Mouse (Mus musculus): Measurements from ENCODE around the gene Smyd3. TPM values are rescaled to one million over a fixed set of nuclear protein-coding genes. Genes with fewer than 3 reads are reported as not detected.

The Smyd3 gene
- total and polyA plus RNA-seq, 3 experiments: 3.5 to 19.4 (median 17.1) TPM

DNA sequence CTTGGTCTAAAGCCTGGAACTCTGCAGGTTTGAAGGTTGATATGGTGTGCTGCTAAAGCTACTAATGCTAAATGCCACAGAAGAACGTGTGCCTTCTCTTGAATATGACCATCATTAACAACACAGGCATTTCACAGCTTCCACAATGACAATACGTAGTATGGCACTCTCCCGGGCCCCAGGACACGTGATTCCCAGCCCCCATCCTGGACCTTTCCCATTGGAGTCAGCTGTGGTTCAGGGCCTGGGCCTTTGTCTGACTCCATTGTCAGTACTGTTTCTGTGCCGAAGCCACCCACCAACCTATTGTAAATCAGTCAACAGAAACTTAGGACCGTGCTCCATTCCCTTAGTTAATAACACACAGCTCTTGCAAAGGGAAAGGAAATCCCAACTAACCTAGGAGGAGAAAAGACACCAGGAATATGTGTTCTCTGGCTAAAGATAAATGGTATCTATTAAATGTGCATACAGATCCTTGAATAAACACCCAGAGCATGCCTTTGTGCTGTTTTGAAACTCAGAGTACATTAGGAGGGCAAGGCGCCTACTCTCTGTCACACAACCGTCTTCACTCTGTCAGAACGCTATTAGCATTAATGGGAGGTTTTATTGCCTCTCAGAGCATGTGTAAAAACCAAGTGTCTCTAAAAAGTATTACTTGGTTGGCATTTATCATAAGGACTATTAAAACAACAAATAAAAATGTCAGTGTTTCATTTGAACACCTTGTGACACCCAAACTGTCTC lies 397.4 kb downstream of the Smyd3 start:
- Histone ChIP-seq H3K27me3 (ENCODE audit: insufficient read depth, low read length) (peaks cover 2% of the 10 kb centered on the region), H3K9me3 (replicated peaks) (no peaks in the 10 kb centered on the region), H3K4me1 (ENCODE audit: insufficient read depth, low read depth, low read length) (no peaks in the 10 kb centered on the region), H3K36me3 (replicated peaks) (no peaks in the 10 kb centered on the region), H3K4me3 (ENCODE audit: low read depth, low read length) (no peak overlapping the region)
- DNase-seq (ENCODE audit: low spot score): no peak
- TF ChIP-seq GATA2 (IDR thresholded peaks at IDR 0.05; ENCODE audit: borderline replicate concordance, low read depth, low read length) (no peak), GATA1 (IDR thresholded peaks at IDR 0.05; ENCODE audit: borderline replicate concordance, low read length) (no peak), CTCF (IDR thresholded peaks at IDR 0.05; ENCODE audit: low read depth, low read length) (no peak), POLR2AphosphoS5 (IDR thresholded peaks at IDR 0.05; ENCODE audit: insufficient replicate concordance, low read depth, low read length) (no peak), TAL1 (conservative IDR thresholded peaks at IDR 0.05; ENCODE audit: low read depth, low read length) (no peak)
- no peak for ATAC-seq (ENCODE audit: extremely low read depth, insufficient number of reproducible peaks, low FRiP score, poor library complexity, severe bottlenecking)

DNA sequence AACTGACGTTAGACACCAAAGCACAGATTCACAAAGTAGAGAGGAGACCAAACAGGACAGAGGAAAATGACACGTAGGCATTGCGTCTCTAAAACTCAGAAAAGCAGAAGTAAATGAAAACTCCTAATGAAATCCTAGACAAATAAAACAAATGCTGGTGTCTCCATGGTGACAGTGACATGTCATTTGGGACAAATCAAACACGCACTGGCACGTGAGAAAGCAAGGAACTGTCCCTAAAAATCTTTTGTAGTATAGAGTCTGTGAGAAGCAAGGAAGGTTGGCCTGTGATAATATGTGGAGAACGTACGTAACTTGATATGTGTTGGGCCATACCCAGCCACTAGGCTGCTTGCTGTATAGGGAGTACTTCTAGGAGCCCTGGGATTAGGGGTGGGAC lies 399.2 kb downstream of the Smyd3 start:
- H3K36me3 ChIP-seq (replicated peaks): no peaks in the 10 kb centered on the region
- ATAC-seq (ENCODE audit: extremely low read depth, insufficient number of reproducible peaks, low FRiP score, poor library complexity, severe bottlenecking) (no peak), DNase-seq (ENCODE audit: low spot score) (no peak)
- no peak overlapping the region for H3K4me3 ChIP-seq (ENCODE audit: low read depth, low read length)
- TF ChIP-seq CTCF (IDR thresholded peaks at IDR 0.05; ENCODE audit: low read depth, low read length) (no peak), GATA2 (IDR thresholded peaks at IDR 0.05; ENCODE audit: borderline replicate concordance, low read depth, low read length) (no peak), POLR2AphosphoS5 (IDR thresholded peaks at IDR 0.05; ENCODE audit: insufficient replicate concordance, low read depth, low read length) (no peak), TAL1 (conservative IDR thresholded peaks at IDR 0.05; ENCODE audit: low read depth, low read length) (no peak), GATA1 (IDR thresholded peaks at IDR 0.05; ENCODE audit: borderline replicate concordance, low read length) (no peak)
- no peaks in the 10 kb centered on the region for H3K27me3 ChIP-seq (ENCODE audit: insufficient read depth, low read length)
- H3K4me1 ChIP-seq (ENCODE audit: insufficient read depth, low read depth, low read length): no peaks in the 10 kb centered on the region
- H3K9me3 ChIP-seq (replicated peaks): 0 out of 2 replicates have a peak, but pooled peaks cover 5% of the 10 kb centered on the region

DNA sequence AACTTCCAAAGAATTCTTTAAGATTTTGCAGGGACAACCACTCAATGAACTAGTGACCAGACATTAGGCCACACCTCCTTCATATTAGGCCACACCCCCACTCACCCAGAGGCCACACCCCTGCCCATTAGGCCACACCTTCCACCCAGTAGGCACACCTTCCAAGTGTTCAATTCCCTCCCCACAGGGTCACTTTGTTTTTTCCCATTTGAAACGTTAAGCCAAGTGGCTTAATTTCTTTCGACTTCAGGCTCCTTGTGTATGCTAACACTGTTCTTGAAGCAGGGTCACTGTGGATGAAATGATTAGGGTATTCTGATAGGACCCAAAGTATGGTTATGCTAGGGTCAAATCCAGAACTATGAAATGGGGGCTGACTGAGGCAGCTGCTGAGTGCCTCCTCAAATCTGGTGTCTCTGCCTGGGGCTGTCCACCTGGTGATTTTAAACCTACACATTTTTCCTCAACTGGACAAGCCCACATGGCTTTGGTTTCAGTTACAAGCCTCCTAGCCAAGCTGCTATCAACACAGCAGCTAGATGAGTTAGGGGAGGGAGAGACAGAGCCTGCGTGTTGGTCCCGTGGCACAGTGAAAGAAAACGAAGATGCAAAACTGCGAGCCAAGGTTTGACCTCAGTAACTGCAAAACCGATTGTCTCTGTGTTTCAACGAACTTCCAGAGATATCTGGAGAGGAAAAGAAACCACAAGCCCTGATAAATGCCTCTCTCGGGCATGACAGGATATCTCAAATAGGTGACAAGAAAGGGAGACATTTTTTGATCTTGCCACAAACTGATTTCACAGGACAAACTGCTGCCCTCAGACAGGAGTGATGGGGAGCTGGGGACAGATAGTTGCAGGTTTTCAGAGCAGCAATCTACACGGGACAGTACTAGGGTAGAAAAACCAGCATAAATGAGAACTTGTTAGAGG lies 400.8 kb downstream of the Smyd3 start:
- DNase-seq (ENCODE audit: low spot score) (no peak), ATAC-seq (ENCODE audit: extremely low read depth, insufficient number of reproducible peaks, low FRiP score, poor library complexity, severe bottlenecking) (no peak)
- TF ChIP-seq TAL1 (conservative IDR thresholded peaks at IDR 0.05; ENCODE audit: low read depth, low read length): no peak
- TF ChIP-seq POLR2AphosphoS5 (IDR thresholded peaks at IDR 0.05; ENCODE audit: insufficient replicate concordance, low read depth, low read length): no peak
- no peak for TF ChIP-seq GATA2 (IDR thresholded peaks at IDR 0.05; ENCODE audit: borderline replicate concordance, low read depth, low read length)
- no peak for TF ChIP-seq CTCF (IDR thresholded peaks at IDR 0.05; ENCODE audit: low read depth, low read length)
- TF ChIP-seq GATA1 (IDR thresholded peaks at IDR 0.05; ENCODE audit: borderline replicate concordance, low read length): no peak
- 0 out of 2 replicates have a peak, but pooled peaks cover 5% of the 10 kb centered on the region for H3K9me3 ChIP-seq (replicated peaks)
- no peaks in the 10 kb centered on the region for H3K4me1 ChIP-seq (ENCODE audit: insufficient read depth, low read depth, low read length)
- no peaks in the 10 kb centered on the region for H3K36me3 ChIP-seq (replicated peaks)
- H3K27me3 ChIP-seq (ENCODE audit: insufficient read depth, low read length): no peaks in the 10 kb centered on the region
- H3K4me3 ChIP-seq (ENCODE audit: low read depth, low read length): no peak overlapping the region

DNA sequence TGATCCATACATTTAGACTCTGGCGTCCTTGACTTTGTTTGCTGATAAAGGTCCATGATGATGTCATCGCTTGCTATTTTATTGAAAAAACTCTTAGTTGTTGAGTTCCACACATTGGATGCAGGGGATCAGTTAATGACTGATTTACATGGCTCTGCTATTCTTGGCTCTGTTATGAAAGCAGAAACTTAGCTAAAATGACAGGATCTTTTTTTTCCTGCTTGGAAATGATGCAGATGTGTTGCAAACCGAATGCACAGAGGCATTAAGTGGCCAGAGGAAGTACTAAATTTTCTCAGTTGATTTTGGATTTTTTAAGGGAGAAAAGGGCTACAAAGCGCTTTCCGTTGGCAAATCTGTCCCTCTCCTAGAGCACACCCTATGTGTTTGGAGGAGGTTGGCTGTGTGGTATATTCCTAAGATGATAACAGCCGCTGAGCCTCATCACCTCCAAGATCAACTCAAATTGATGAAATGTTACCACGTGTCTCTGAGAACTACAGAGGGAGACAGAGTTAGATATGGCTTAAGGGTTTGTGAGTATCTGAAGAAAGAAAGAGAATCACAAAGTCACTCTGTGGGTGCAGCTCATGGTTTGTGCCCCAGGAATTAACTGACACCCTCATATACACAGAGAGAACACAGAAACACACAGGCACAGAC lies 402.9 kb downstream of the Smyd3 start:
- no peaks in the 10 kb centered on the region for H3K4me1 ChIP-seq (ENCODE audit: insufficient read depth, low read depth, low read length)
- 0 out of 2 replicates have a peak, but pooled peaks cover 7% of the 10 kb centered on the region for H3K9me3 ChIP-seq (replicated peaks)
- H3K36me3 ChIP-seq (replicated peaks): no peaks in the 10 kb centered on the region
- no peak for TF ChIP-seq POLR2AphosphoS5 (IDR thresholded peaks at IDR 0.05; ENCODE audit: insufficient replicate concordance, low read depth, low read length)
- ATAC-seq (ENCODE audit: extremely low read depth, insufficient number of reproducible peaks, low FRiP score, poor library complexity, severe bottlenecking) (no peak), DNase-seq (ENCODE audit: low spot score) (no peak)
- H3K27me3 ChIP-seq (ENCODE audit: insufficient read depth, low read length): no peaks in the 10 kb centered on the region
- H3K4me3 ChIP-seq (ENCODE audit: low read depth, low read length): no peak overlapping the region

DNA sequence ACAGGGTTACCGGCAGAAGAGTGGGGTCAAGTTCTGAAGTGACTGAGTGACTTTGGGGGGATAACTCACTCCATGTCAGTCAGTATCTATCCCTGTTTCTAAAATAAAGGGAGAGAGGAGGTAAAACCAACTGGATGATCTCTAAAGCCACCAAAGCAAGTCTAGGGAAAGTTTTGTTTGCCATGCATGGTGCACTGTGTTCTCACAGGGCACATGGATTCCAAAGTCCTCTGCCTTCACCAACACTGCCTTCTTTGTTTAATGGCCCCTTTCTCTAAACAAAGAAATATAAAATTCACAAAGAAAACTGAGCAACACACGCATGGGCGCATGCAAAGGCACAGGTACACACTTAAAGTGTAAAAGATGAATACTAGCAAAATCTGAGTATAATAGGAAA lies 403.5 kb downstream of the Smyd3 start:
- H3K36me3 ChIP-seq (replicated peaks): no peaks in the 10 kb centered on the region
- no peak overlapping the region for H3K4me3 ChIP-seq (ENCODE audit: low read depth, low read length)
- H3K4me1 ChIP-seq (ENCODE audit: insufficient read depth, low read depth, low read length): no peaks in the 10 kb centered on the region
- H3K27me3 ChIP-seq (ENCODE audit: insufficient read depth, low read length): no peaks in the 10 kb centered on the region
- H3K9me3 ChIP-seq (replicated peaks): 0 out of 2 replicates have a peak, but pooled peaks cover 7% of the 10 kb centered on the region
- ATAC-seq (ENCODE audit: extremely low read depth, insufficient number of reproducible peaks, low FRiP score, poor library complexity, severe bottlenecking) (no peak), DNase-seq (ENCODE audit: low spot score) (no peak)
- TF ChIP-seq GATA1 (IDR thresholded peaks at IDR 0.05; ENCODE audit: borderline replicate concordance, low read length): no peak
- no peak for TF ChIP-seq GATA2 (IDR thresholded peaks at IDR 0.05; ENCODE audit: borderline replicate concordance, low read depth, low read length)

DNA sequence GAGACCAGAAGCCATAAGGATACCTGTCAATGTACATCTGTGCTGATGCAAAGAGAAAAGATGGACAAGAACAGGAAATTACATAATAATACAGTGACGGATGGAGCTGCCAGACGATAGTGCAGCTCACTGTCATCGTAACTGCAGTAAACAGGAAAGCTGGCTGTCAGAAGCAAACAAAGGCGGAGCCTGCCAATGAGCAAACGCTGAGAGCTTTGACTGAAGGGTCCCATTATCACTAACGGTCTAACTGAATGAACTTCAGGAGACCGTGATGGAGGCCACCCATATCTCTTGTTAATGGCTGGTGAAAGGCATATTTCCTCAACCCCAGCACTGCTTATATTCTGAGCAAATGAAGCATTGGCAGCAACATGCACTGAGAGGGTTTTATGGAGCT lies 409.1 kb downstream of the Smyd3 start:
- Histone ChIP-seq H3K9me3 (replicated peaks) (0 out of 2 replicates have a peak, but pooled peaks cover 5% of the 10 kb centered on the region), H3K4me3 (ENCODE audit: low read depth, low read length) (no peak overlapping the region), H3K4me1 (ENCODE audit: insufficient read depth, low read depth, low read length) (no peaks in the 10 kb centered on the region), H3K36me3 (replicated peaks) (no peaks in the 10 kb centered on the region), H3K27me3 (ENCODE audit: insufficient read depth, low read length) (no peaks in the 10 kb centered on the region)
- TF ChIP-seq GATA1 (IDR thresholded peaks at IDR 0.05; ENCODE audit: borderline replicate concordance, low read length): no peak
- no peak for TF ChIP-seq CTCF (IDR thresholded peaks at IDR 0.05; ENCODE audit: low read depth, low read length)
- no peak for TF ChIP-seq TAL1 (conservative IDR thresholded peaks at IDR 0.05; ENCODE audit: low read depth, low read length)
- no peak for TF ChIP-seq GATA2 (IDR thresholded peaks at IDR 0.05; ENCODE audit: borderline replicate concordance, low read depth, low read length)
- TF ChIP-seq POLR2AphosphoS5 (IDR thresholded peaks at IDR 0.05; ENCODE audit: insufficient replicate concordance, low read depth, low read length): no peak
- DNase-seq (ENCODE audit: low spot score) (no peak), ATAC-seq (ENCODE audit: extremely low read depth, insufficient number of reproducible peaks, low FRiP score, poor library complexity, severe bottlenecking) (no peak)

Data from G1E (cell line).